Mouse (Mus musculus): Measurements from ENCODE around the gene Faf1. TPM values are rescaled to one million over a fixed set of nuclear protein-coding genes. Genes with fewer than 3 reads are reported as not detected.
A peak's percentile ranks its signal among the peaks of the same experiment; 100 is the strongest.

Gene Faf1
- polyA plus RNA-seq, 1 experiment: 58.8 TPM

DNA sequence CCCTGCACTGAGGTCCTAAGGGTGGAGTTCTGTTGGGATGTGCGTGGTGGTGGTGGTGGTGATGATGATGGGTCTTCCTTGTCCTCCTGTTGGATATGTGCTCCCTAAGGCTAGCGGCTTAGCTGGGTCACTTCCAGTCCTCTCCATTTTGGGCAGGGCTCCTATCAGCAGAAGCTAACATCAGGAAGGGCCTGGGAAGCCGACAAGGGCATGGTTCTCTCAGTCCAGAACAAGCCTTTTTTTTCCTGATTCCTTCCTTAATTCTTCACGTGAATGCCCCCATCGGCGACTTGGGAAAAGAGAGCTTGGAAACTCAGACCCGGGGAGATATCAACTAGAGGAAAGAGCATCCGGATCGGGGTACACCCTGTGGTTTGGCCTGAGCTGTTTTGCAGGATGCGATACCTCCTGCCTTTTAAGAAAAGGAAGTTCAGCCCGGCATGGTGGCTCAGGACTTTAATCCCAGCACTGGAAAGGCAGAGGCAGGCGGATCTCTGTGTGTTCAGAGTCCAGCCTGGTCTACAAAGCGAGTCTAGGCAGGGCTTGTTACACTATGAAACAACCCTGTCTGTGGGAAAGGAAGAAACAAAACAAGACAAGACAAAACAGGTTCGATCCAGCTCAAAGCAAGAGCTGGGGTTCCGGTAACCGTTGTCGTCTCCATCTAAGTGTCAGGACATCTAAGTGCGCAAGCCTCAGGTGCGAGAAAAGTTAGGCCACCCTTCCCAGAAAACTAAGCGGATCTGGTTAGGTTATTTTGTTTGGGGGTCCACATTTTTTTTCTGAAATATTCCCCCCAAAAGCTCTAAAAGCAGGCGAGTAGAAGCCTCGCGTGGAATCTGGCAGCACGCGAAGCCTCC lies 299.2 kb downstream of the Faf1 start:
- Histone ChIP-seq H3K4me1 (ENCODE audit: control insufficient read depth, insufficient read depth, low read length) (no peaks in the 10 kb centered on the region), H3K4me3 (ENCODE audit: insufficient read depth, low read length) (no peak overlapping the region)
- TF ChIP-seq POLR2A (IDR thresholded peaks at IDR 0.05; ENCODE audit: low read depth, low read length) (no peak), CTCF (IDR thresholded peaks at IDR 0.05; ENCODE audit: borderline replicate concordance, insufficient read depth, low read length) (no peak)

DNA sequence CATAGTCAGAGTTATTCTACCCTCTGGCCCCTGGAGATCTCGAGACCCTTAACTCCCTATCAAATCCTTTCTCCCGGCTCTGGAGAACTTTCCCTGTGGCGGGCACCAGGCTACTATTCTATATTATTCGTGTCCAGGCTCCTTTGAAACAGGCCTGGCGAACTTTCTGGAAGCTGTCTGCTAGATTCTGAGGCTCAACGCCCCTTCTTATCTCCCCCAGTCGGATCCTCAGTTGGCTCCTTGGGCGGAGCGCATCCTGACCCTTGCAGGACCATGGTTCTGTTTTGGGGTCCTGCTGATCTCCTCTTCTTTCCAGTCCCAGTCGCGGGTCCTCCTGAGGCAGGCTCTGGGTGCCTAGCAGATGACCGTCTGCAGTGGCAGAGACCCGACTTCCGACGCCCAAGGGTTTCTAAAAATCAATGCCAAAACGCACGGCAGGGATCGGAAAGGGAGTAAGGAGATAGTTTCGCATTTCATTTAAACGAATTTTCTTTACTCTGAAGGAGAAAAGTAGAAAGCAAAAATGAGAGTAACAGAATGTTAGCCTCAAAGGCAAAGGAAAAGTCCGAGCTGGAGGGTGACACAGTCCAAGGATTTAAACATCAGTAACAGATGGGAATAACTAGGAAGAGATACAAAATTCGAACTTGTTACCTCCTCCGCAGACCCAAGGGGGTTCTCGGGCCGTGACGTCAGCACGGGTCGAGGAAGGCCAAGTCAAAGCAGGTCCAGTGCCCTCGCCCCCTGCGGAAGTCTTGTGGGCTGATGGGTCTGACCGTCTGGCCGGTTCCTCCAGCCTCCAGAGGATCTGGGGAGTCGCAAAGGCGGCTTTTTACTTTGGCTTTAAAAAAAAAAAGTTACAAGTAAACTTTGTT lies 300.1 kb downstream of the Faf1 start:
- Histone ChIP-seq H3K4me3 (ENCODE audit: insufficient read depth, low read length) (no peak overlapping the region), H3K4me1 (ENCODE audit: control insufficient read depth, insufficient read depth, low read length) (no peaks in the 10 kb centered on the region), H3K27ac (ENCODE audit: insufficient read depth, low read length) (no peak overlapping the region)
- TF ChIP-seq CTCF (IDR thresholded peaks at IDR 0.05; ENCODE audit: borderline replicate concordance, insufficient read depth, low read length): no peak

More for the DNA sequence above, 299.2 kb downstream of the Faf1 start:
- no peak overlapping the region for H3K27ac ChIP-seq (ENCODE audit: insufficient read depth, low read length)

DNA sequence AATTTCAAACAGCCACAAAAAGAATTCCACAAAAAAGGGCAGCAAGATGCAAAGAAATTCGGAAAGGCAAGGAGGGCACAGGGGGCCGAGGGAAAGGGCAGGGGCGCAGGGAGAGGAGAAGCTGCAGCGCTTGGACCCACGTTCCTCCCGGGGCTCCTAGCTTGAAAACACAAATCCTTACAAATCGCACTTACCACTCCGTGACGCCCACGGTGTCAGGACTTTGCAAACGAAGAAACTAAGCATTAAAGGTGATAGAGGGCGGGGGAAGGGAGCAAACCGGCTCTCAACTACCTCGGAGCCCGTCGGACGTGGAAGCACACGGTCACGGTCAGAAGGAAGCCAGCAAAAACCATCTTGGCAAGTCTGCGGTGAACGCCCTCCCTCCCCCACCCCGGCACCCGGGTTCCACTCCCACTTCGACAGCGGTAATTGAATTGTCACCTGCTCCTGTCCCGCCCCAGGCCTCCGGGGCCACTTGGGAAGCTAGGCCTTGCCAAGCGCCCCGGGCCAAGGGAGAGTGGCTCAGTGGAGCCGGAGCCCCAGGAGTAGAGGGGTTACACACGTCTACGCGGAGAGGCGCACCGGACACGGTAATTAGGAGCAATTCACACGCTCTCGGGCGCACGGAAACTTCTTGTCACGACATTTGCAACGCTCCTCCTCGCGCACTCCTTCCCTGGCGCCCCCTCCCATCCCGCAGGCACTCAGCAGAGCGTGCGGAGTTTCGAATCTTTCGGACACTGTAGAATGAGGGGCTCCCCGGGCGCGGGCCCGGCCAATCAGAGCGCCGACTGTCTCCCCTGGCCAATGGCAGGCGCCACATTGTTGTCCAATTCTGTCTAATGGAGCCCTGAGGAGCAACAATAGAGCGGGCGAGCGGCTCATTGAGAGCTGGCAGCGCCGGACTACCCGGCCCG lies 301.0 kb downstream of the Faf1 start, which contains the start of gene Dmrta2:
Dmrta2 (plus strand) TSS at position 906 of the 920 bp plus-strand sequence.
- H3K4me1 ChIP-seq (ENCODE audit: control insufficient read depth, insufficient read depth, low read length): no peaks in the 10 kb centered on the region
- H3K4me3 ChIP-seq (ENCODE audit: insufficient read depth, low read length): peak within 1 kb of the TSS; percentile 18
- no peak within 1 kb of the TSS for H3K27ac ChIP-seq (ENCODE audit: insufficient read depth, low read length)
- TF ChIP-seq POLR2A (IDR thresholded peaks at IDR 0.05; ENCODE audit: low read depth, low read length): no peak
- TF ChIP-seq CTCF (IDR thresholded peaks at IDR 0.05; ENCODE audit: borderline replicate concordance, insufficient read depth, low read length): no peak

DNA sequence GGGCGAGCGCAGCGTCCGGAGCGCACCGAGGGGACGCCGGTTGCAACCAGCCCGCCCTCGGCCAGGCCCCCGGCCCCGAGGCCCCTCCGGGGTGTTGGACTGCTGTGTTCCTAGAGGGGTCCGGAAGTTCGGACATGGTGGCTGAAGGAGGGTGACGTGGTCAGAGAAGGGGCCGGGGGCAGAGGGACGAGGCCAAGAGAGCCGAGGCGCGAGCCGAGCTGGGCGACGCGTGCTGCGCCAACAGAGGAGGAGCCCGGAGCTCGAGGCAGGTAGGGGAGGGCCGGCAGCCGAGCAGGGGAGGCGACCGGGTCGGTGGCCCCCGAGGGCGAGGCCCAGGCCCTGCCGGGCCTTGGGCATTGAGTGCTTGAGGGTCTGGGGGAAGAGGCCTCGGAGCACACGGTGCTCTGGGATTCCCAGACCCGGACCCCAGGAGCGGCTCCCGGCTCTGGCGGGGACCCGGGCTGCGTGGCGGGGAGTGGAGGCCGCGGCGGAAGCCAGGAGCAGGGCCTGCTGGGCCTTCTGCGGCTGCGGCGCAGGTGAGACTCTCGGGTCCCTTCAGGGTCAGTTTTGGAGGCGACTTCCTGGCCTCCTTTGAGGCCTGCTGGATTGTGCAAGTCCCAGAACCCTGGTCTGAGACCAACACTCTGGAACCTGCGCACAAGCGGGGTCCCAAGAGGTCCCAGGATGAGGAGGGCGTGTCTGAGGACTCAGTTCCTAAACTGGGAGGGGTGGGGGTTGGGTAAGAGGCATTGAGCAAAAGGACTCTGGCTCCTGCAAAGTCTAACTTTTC lies 301.9 kb downstream of the Faf1 start:
- TF ChIP-seq POLR2A (IDR thresholded peaks at IDR 0.05; ENCODE audit: low read depth, low read length) (no peak), CTCF (IDR thresholded peaks at IDR 0.05; ENCODE audit: borderline replicate concordance, insufficient read depth, low read length) (no peak)
- no peak overlapping the region for H3K27ac ChIP-seq (ENCODE audit: insufficient read depth, low read length)

DNA sequence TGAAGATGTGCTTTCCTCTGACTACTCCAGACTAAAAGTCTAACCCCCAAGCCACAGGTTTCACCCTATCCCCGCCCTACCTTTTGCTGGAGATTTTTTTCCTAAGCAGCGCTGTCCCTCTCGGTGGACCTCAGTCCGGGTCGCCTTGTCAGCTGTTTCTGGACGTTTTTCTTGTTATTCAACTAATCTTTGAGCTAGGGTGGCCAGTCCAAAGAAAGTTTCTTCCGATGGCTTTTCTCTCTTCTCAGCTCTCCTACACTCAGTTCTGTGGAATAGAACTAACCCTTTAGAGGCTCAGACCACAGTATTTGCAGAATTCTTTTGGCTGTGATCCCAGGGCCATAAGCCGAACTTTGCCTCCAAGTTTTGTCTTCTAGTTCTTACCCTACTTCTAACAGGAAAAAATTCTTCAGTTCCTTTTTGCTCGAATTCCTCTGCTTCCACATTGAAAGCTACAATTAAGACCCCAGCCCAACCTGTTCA lies 302.5 kb downstream of the Faf1 start:
- Histone ChIP-seq H3K4me3 (ENCODE audit: insufficient read depth, low read length) (no peak overlapping the region), H3K4me1 (ENCODE audit: control insufficient read depth, insufficient read depth, low read length) (no peaks in the 10 kb centered on the region), H3K27ac (ENCODE audit: insufficient read depth, low read length) (no peak overlapping the region)
- TF ChIP-seq CTCF (IDR thresholded peaks at IDR 0.05; ENCODE audit: borderline replicate concordance, insufficient read depth, low read length) (no peak), POLR2A (IDR thresholded peaks at IDR 0.05; ENCODE audit: low read depth, low read length) (no peak)

More for the DNA sequence above, 301.9 kb downstream of the Faf1 start:
- Histone ChIP-seq H3K4me3 (ENCODE audit: insufficient read depth, low read length) (peak overlapping the region; percentile 11; the same call in 1 of the 2 replicates), H3K4me1 (ENCODE audit: control insufficient read depth, insufficient read depth, low read length) (no peaks in the 10 kb centered on the region)

DNA sequence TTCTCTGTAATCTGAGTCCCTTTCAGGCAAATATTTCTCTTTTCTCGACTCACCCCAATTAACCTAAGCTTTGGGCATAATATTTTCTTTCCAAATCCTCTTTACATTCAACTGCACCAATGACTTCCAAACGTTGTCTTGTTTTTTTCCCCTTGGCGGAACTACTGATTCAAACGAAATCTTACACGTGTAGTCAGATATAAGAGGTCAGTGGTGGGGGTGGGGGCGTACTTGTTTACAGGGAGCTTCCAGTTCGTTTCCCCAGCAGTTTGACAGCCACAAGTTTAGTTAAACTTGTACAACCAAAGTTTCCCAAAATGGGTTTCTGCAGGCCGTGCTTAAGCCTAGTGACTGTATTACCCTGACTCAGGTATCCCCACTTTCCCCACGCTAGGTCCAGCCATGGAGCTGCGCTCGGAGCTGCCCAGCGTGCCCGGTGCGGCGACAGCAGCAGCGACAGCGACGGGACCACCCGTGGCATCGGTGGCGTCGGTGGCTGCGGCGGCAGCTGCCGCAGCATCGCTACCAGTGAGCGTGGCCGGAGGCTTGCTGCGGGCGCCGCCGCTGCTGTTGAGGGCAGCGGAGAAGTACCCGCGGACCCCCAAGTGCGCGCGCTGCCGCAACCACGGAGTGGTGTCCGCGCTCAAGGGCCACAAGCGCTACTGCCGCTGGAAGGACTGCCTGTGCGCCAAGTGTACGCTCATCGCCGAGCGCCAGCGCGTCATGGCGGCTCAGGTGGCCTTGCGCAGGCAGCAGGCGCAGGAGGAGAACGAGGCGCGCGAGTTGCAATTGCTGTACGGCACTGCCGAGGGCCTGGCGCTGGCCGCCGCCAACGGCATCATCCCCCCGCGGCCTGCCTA lies 303.3 kb downstream of the Faf1 start:
- TF ChIP-seq POLR2A (IDR thresholded peaks at IDR 0.05; ENCODE audit: low read depth, low read length) (no peak), CTCF (IDR thresholded peaks at IDR 0.05; ENCODE audit: borderline replicate concordance, insufficient read depth, low read length) (no peak)
- no peak overlapping the region for H3K4me3 ChIP-seq (ENCODE audit: insufficient read depth, low read length)
- H3K4me1 ChIP-seq (ENCODE audit: control insufficient read depth, insufficient read depth, low read length): no peaks in the 10 kb centered on the region
- no peak overlapping the region for H3K27ac ChIP-seq (ENCODE audit: insufficient read depth, low read length)

DNA sequence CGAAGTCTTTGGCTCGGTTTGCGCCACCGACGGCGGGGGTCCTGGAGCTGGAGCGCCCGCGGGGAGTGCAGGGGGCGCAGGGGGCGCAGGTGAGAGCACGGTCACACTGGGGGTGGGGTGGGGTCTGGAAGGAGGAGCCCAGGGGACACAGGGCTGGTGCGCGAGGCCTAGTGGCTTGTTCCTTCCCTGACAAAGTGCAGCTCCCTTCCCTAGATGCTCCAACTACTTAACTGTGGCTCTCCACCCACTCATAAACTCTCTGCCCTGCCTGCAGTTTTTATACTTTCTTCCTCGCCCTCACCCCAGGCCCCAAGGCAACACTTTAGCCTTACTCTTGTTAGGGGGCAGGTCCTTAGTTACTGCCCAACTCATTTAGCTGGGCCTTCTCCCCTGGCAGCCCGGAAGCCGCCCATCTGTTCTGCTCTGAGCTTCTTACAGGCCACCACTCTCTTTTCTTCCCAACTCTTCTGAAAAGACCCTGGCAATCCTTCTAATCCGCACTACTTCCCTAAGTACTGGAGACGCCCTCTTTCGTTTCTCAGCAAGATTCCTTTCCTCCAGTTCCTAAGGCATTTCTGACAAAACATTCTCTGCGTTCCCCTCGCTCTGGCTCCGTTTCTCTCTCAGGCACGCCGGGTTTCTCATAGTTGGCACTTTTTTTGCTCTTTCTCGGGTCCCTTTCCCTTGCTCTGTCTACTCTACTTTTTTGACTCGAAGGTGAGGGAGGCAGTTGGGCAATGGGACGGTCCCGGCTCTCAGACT lies 304.1 kb downstream of the Faf1 start:
- Histone ChIP-seq H3K4me1 (ENCODE audit: control insufficient read depth, insufficient read depth, low read length) (no peaks in the 10 kb centered on the region), H3K4me3 (ENCODE audit: insufficient read depth, low read length) (no peak overlapping the region), H3K27ac (ENCODE audit: insufficient read depth, low read length) (no peak overlapping the region)
- TF ChIP-seq POLR2A (IDR thresholded peaks at IDR 0.05; ENCODE audit: low read depth, low read length) (no peak), CTCF (IDR thresholded peaks at IDR 0.05; ENCODE audit: borderline replicate concordance, insufficient read depth, low read length) (no peak)

Data from embryonic fibroblast, embryonic 13.5 days (primary cell).